Mouse (Mus musculus) spleen, adult 12 weeks (tissue): ENCODE results near the gene Sdhd.
A peak's percentile ranks its signal among the peaks of the same experiment; 100 is the strongest.
"Not testable (repeated sequence)": the region's sequence is repeated elsewhere in the genome, so short reads cannot be mapped to it uniquely, and the experiment has no call there.

Experiments
- DNase-seq: peaks from one replicate; pipeline ENCODE4 v3.0.0; 2022; ENCODE audit warnings: low spot score

Gene Sdhd

GRCm38 (mm10) chr9:50603189-50603997 lies at the start of gene Sdhd, which contains the start of gene Timm8b:
Gene Sdhd (minus strand): TSS chr9:50603812.
Gene Timm8b (plus strand): TSS chr9:50603910.
- DNase-seq: peak; percentile 88

- no peak for DNase-seq
Measured at GRCm38 (mm10) chr9:50650503-50650902, 46.9 kb upstream of the Sdhd start.

GRCm38 (mm10) chr9:50646826-50647370 lies 43.3 kb upstream of the Sdhd start:
- DNase-seq: no peak

GRCm38 (mm10) chr9:50634270-50634669 lies 30.7 kb upstream of the Sdhd start:
- no peak for DNase-seq

- no peak for DNase-seq
Measured at GRCm38 (mm10) chr9:50633059-50633458, 29.4 kb upstream of the Sdhd start.

GRCm38 (mm10) chr9:50632016-50632688 lies 28.5 kb upstream of the Sdhd start:
- no peak for DNase-seq

GRCm38 (mm10) chr9:50630903-50631302 lies 27.3 kb upstream of the Sdhd start:
- DNase-seq: not testable (repeated sequence)

GRCm38 (mm10) chr9:50617794-50618330 lies 14.2 kb upstream of the Sdhd start:
- no peak for DNase-seq

GRCm38 (mm10) chr9:50616766-50617603 lies 13.4 kb upstream of the Sdhd start, which contains the start of the genes Pih1d2 and Nkapd1:
Gene Pih1d2 (plus strand): TSS chr9:50617321.
Gene Nkapd1 (minus strand): TSS chr9:50617464.
- DNase-seq: peak; percentile 78

GRCm38 (mm10) chr9:50616161-50616560 lies 12.5 kb upstream of the Sdhd start:
- no peak for DNase-seq

GRCm38 (mm10) chr9:50612115-50612514 lies 8.5 kb upstream of the Sdhd start:
- no peak for DNase-seq

- no peak for DNase-seq
Measured at GRCm38 (mm10) chr9:50604338-50604737, 726 bp upstream of the Sdhd start.

- DNase-seq: no peak
Measured at GRCm38 (mm10) chr9:50603998-50604324, 349 bp upstream of the Sdhd start.

- no peak for DNase-seq
Measured at GRCm38 (mm10) chr9:50602055-50602845, 1.4 kb downstream of the Sdhd start.

GRCm38 (mm10) chr9:50601536-50601935 lies 2.1 kb downstream of the Sdhd start:
- no peak for DNase-seq

- no peak for DNase-seq
Measured at GRCm38 (mm10) chr9:50596973-50597372, 6.6 kb downstream of the Sdhd start.

- no peak for DNase-seq
Measured at GRCm38 (mm10) chr9:50594794-50595417, 8.7 kb downstream of the Sdhd start.

GRCm38 (mm10) chr9:50593544-50593943 lies 10.1 kb downstream of the Sdhd start:
- peak; percentile 40 for DNase-seq

- no peak for DNase-seq
Measured at GRCm38 (mm10) chr9:50592955-50593354, 10.7 kb downstream of the Sdhd start.

GRCm38 (mm10) chr9:50590856-50591518 lies 12.6 kb downstream of the Sdhd start:
- DNase-seq: no peak
